Mouse (Mus musculus): ENCODE measurements at regions not wholly inside any gene's neighbourhood (a gene's known extent, or its start where the extent isn't known, plus 50 kb on each side); places are given as distances from the start of the nearest gene placed in this dataset.
"Not testable (repeated sequence)": the region's sequence is repeated elsewhere in the genome, so short reads cannot be mapped to it uniquely, and the experiment has no call there.

GRCm38 (mm10) chr8:89499831-89500230 lies 455.9 kb upstream of the Sall1 start:
- ATAC-seq (replicated peaks; ENCODE audit: low FRiP score, low TSS enrichment, poor library complexity, severe bottlenecking), result no peak

GRCm38 (mm10) chr8:89498088-89498695 lies 454.2 kb upstream of the Sall1 start:
- ATAC-seq (replicated peaks; ENCODE audit: low FRiP score, low TSS enrichment, poor library complexity, severe bottlenecking), result no peak

GRCm38 (mm10) chr8:89492336-89492735 lies 448.4 kb upstream of the Sall1 start:
- no peak for ATAC-seq (replicated peaks; ENCODE audit: low FRiP score, low TSS enrichment, poor library complexity, severe bottlenecking)

GRCm38 (mm10) chr8:89482481-89482880 lies 438.5 kb upstream of the Sall1 start:
- not testable (repeated sequence) for ATAC-seq (replicated peaks; ENCODE audit: low FRiP score, low TSS enrichment, poor library complexity, severe bottlenecking)

GRCm38 (mm10) chr8:89476930-89477329 lies 433.0 kb upstream of the Sall1 start:
- no peak for ATAC-seq (replicated peaks; ENCODE audit: low FRiP score, low TSS enrichment, poor library complexity, severe bottlenecking)

- no peak for ATAC-seq (replicated peaks; ENCODE audit: low FRiP score, low TSS enrichment, poor library complexity, severe bottlenecking)
Observed at GRCm38 (mm10) chr8:89471116-89471515, 427.2 kb upstream of the Sall1 start.

- no peak for ATAC-seq (replicated peaks; ENCODE audit: low FRiP score, low TSS enrichment, poor library complexity, severe bottlenecking)
Observed at GRCm38 (mm10) chr8:89468782-89469220, 424.8 kb upstream of the Sall1 start.

GRCm38 (mm10) chr8:89465211-89465753 lies 421.3 kb upstream of the Sall1 start:
- ATAC-seq (replicated peaks; ENCODE audit: low FRiP score, low TSS enrichment, poor library complexity, severe bottlenecking), result no peak

GRCm38 (mm10) chr8:89456517-89456916 lies 412.6 kb upstream of the Sall1 start:
- ATAC-seq (replicated peaks; ENCODE audit: low FRiP score, low TSS enrichment, poor library complexity, severe bottlenecking), result no peak

- ATAC-seq (replicated peaks; ENCODE audit: low FRiP score, low TSS enrichment, poor library complexity, severe bottlenecking), result no peak
Observed at GRCm38 (mm10) chr8:89455731-89456130, 411.8 kb upstream of the Sall1 start.

- no peak for ATAC-seq (replicated peaks; ENCODE audit: low FRiP score, low TSS enrichment, poor library complexity, severe bottlenecking)
Observed at GRCm38 (mm10) chr8:89454197-89454596, 410.2 kb upstream of the Sall1 start.

- no peak for ATAC-seq (replicated peaks; ENCODE audit: low FRiP score, low TSS enrichment, poor library complexity, severe bottlenecking)
Observed at GRCm38 (mm10) chr8:89453724-89454123, 409.8 kb upstream of the Sall1 start.

- no peak for ATAC-seq (replicated peaks; ENCODE audit: low FRiP score, low TSS enrichment, poor library complexity, severe bottlenecking)
Observed at GRCm38 (mm10) chr8:89444466-89444865, 400.5 kb upstream of the Sall1 start.

- ATAC-seq (replicated peaks; ENCODE audit: low FRiP score, low TSS enrichment, poor library complexity, severe bottlenecking), result no peak
Observed at GRCm38 (mm10) chr8:89439304-89439703, 395.3 kb upstream of the Sall1 start.

- ATAC-seq (replicated peaks; ENCODE audit: low FRiP score, low TSS enrichment, poor library complexity, severe bottlenecking), result no peak
Observed at GRCm38 (mm10) chr8:89426969-89427368, 383.0 kb upstream of the Sall1 start.

- ATAC-seq (replicated peaks; ENCODE audit: low FRiP score, low TSS enrichment, poor library complexity, severe bottlenecking), result no peak
Observed at GRCm38 (mm10) chr8:89415287-89415686, 371.3 kb upstream of the Sall1 start.

GRCm38 (mm10) chr8:89412500-89412899 lies 368.5 kb upstream of the Sall1 start:
- ATAC-seq (replicated peaks; ENCODE audit: low FRiP score, low TSS enrichment, poor library complexity, severe bottlenecking), result no peak

GRCm38 (mm10) chr8:89412046-89412445 lies 368.1 kb upstream of the Sall1 start:
- no peak for ATAC-seq (replicated peaks; ENCODE audit: low FRiP score, low TSS enrichment, poor library complexity, severe bottlenecking)

GRCm38 (mm10) chr8:89406688-89407087 lies 362.7 kb upstream of the Sall1 start:
- no peak for ATAC-seq (replicated peaks; ENCODE audit: low FRiP score, low TSS enrichment, poor library complexity, severe bottlenecking)

GRCm38 (mm10) chr8:89404287-89404686 lies 360.3 kb upstream of the Sall1 start:
- ATAC-seq (replicated peaks; ENCODE audit: low FRiP score, low TSS enrichment, poor library complexity, severe bottlenecking), result no peak

GRCm38 (mm10) chr8:89396673-89397072 lies 352.7 kb upstream of the Sall1 start:
- ATAC-seq (replicated peaks; ENCODE audit: low FRiP score, low TSS enrichment, poor library complexity, severe bottlenecking), result no peak

- ATAC-seq (replicated peaks; ENCODE audit: low FRiP score, low TSS enrichment, poor library complexity, severe bottlenecking), result no peak
Observed at GRCm38 (mm10) chr8:89392749-89393148, 348.8 kb upstream of the Sall1 start.

Data from megakaryocyte-erythroid progenitor cell, adult 5-6 weeks (primary cell).